Mouse (Mus musculus): ENCODE results near the gene Gm21954. TPM values are rescaled to one million over a fixed set of nuclear protein-coding genes. Genes with fewer than 3 reads are reported as not detected.
A peak's percentile ranks its signal among the peaks of the same experiment; 100 is the strongest.

The Gm21954 gene
- polyA plus RNA-seq, 1 experiment from 2014 or later, result not detected

DNA sequence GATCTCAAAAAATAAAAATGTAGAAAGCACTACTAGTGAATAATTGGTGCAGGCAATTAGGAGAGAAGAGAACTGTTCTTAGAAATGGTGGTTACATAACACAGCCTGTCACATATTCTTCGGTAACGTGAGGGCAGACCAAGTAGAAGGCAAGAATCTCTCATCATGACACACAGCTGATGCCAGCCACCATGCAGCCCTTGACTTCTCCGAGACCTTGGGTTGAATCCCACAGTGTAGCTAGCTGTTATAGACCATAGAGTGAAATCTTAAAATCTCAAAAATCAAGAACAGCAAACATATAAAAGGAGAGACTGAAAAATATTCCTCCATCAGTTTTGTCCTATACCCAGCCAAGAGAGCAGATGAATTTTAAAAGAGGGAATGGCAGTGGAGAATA is 40.8 kb downstream of the Gm21954 start:
- Histone ChIP-seq H3K4me1 (ENCODE audit: insufficient read depth, low read length) (no peaks in the 10 kb centered on the region; the same call in 1 of the 2 replicates), H3K9ac (replicated peaks; ENCODE audit: low read length) (no peak overlapping the region), H3K4me2 (replicated peaks; ENCODE audit: low read depth, low read length) (no peak overlapping the region), H3K36me3 (ENCODE audit: insufficient read depth, low read length) (no peaks in the 10 kb centered on the region), H3K4me3 (ENCODE audit: low read length) (no peak overlapping the region), H3K27ac (ENCODE audit: low read length) (no peak overlapping the region), H3K27me3 (ENCODE audit: insufficient read depth, low read length) (no peaks in the 10 kb centered on the region), H3K9me3 (ENCODE audit: low read length) (no peaks in the 10 kb centered on the region)
- ATAC-seq (ENCODE audit: low FRiP score, low TSS enrichment), result no peak
- 93% methylated on average over 3 of the region's 3 CpGs for WGBS

DNA sequence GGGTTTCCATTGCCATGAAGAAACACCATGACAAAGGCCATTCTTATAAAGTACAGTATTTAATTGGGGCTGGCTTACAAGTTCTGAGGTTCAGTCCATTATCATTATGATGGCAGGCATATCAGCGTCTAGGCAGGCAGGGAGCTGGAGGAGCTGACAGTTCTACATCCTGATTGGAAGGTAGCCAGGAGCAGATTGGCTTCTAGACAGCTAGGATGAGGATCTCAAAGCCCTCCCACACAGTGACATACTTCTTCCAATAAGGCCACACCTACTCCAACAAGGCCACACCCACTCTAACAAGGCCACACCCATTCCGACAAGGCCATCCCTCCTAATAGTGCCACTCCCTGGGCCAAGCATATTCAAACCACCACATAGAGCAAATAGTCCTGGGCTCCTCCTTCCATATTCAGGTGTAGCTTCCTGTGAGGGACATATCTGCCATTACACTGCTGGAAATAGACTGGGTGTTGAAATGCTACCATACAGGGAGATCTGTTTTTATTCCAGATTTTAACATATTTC is 41.9 kb downstream of the Gm21954 start:
- Histone ChIP-seq H3K9ac (replicated peaks; ENCODE audit: low read length) (no peak overlapping the region), H3K4me3 (ENCODE audit: low read length) (no peak overlapping the region), H3K36me3 (ENCODE audit: insufficient read depth, low read length) (no peaks in the 10 kb centered on the region), H3K4me2 (replicated peaks; ENCODE audit: low read depth, low read length) (no peak overlapping the region), H3K27me3 (ENCODE audit: insufficient read depth, low read length) (no peaks in the 10 kb centered on the region), H3K27ac (ENCODE audit: low read length) (no peak overlapping the region), H3K9me3 (ENCODE audit: low read length) (no peaks in the 10 kb centered on the region), H3K4me1 (ENCODE audit: insufficient read depth, low read length) (no peaks in the 10 kb centered on the region; the same call in 1 of the 2 replicates)
- 83% methylated on average over 2 of the region's 2 CpGs for WGBS
- ATAC-seq (ENCODE audit: low FRiP score, low TSS enrichment), result no peak

DNA sequence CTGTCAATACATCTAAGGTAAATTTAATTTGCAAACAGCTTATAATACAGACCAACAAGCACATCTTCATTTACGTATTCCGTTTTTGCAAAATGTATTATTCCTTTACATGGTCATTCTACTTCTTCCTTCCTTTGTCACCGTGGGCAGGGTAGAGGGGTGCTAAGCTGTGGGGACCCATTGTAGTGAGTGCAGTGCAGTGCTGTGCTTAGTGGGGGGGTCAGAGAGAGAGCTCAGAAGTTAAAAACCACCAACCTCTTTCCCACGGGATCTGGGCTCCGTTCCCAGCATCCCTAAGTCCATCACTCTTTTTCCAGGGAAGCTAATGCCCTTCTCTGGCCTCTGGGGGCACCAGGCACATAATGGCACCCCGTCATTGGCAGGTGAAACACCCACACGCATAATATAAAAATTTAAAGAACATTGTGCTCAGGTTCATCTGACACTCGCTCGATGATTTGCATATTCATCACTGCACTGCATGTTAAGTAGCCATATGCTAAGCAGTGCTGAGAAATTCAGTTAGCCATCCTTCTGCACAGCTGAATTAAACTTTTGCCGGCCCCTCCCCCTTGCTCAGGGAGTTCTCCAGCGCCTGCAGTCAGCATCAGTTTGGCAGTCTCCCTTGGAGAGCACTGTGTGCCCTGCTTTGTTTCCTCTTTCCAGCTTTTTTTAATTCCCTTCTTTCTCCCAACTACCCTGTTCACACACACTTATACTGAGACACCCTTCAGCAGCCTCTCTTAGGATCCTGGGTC is 48.2 kb downstream of the Gm21954 start:
- no peaks in the 10 kb centered on the region for H3K27me3 ChIP-seq (ENCODE audit: insufficient read depth, low read length)
- 0 out of 2 replicates have a peak overlapping the region, but pooled peaks have one; percentile 3 for H3K4me2 ChIP-seq (replicated peaks; ENCODE audit: low read depth, low read length)
- H3K4me1 ChIP-seq (ENCODE audit: insufficient read depth, low read length), result peaks cover 2% of the 10 kb centered on the region; the same call in 1 of the 2 replicates
- H3K4me3 ChIP-seq (ENCODE audit: low read length), result no peak overlapping the region
- H3K9ac ChIP-seq (replicated peaks; ENCODE audit: low read length), result no peak overlapping the region
- H3K36me3 ChIP-seq (ENCODE audit: insufficient read depth, low read length), result no peaks in the 10 kb centered on the region
- 31% methylated on average over 11 of the region's 11 CpGs for WGBS
- H3K9me3 ChIP-seq (ENCODE audit: low read length), result no peaks in the 10 kb centered on the region
- peak; percentile 27; the same call in 1 of the 2 replicates for ATAC-seq (ENCODE audit: low FRiP score, low TSS enrichment)
- H3K27ac ChIP-seq (ENCODE audit: low read length), result no peak overlapping the region

DNA sequence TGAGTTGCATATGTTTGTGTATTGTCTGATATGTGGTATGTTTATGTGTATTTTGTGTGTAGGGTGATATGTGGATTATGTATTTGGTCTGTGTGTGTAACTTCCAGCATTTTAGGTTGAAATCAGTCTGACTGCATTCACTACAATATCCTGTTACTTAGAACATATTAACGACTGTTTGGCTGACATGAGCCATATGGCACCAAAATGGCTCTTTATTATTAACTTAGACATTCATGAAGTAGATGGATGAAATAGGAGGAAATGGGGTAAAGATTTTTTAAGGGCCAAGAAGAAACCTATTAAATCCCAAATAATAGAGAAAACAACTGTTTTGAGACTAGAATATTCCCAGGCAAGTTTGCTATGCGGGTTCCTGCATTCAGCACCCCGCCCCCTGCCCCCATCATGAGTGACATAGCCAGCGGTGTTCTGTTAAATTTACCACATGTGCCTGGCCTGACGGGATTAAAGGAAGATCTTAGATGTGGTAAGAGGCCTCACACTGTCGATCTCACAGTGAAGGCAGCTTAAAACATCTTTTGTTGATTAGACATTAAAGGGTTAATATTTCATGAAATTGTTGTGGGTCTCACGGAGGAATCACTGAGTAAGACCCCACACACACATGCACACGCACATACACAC is 51.5 kb downstream of the Gm21954 start:
- Histone ChIP-seq H3K9me3 (ENCODE audit: low read length) (no peaks in the 10 kb centered on the region), H3K27me3 (ENCODE audit: insufficient read depth, low read length) (no peaks in the 10 kb centered on the region), H3K4me2 (replicated peaks; ENCODE audit: low read depth, low read length) (no peak overlapping the region), H3K9ac (replicated peaks; ENCODE audit: low read length) (no peak overlapping the region), H3K36me3 (ENCODE audit: insufficient read depth, low read length) (no peaks in the 10 kb centered on the region), H3K27ac (ENCODE audit: low read length) (0 out of 2 replicates have a peak overlapping the region, but pooled peaks have one; percentile 38), H3K4me3 (ENCODE audit: low read length) (no peak overlapping the region), H3K4me1 (ENCODE audit: insufficient read depth, low read length) (peaks cover 6% of the 10 kb centered on the region; the same call in 1 of the 2 replicates)
- WGBS, result 46% methylated on average over 8 of the region's 8 CpGs
- ATAC-seq (ENCODE audit: low FRiP score, low TSS enrichment), result no peak

DNA sequence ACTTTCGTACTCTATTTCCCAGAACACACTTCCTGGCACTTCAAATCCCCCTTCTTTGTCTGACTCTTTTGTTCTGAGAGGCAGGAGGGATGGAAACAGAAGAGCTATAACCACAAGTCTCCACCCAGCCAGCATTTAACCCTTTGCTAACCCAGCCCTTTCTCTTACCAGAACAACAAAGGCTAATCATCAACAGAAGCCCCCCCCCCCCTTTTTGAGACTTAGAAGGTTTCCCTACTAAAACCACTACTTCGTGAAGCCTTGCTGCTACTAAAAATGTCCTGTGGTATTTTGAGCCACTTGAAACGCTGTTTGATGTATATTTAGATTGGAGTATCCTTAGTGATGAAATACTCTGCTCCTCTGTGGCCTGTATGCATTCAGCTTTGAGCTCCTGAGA is 52.7 kb downstream of the Gm21954 start:
- H3K4me3 ChIP-seq (ENCODE audit: low read length), result no peak overlapping the region
- no peak overlapping the region for H3K27ac ChIP-seq (ENCODE audit: low read length)
- no peak overlapping the region for H3K4me2 ChIP-seq (replicated peaks; ENCODE audit: low read depth, low read length)
- H3K9me3 ChIP-seq (ENCODE audit: low read length), result no peaks in the 10 kb centered on the region
- no peak overlapping the region for H3K9ac ChIP-seq (replicated peaks; ENCODE audit: low read length)
- peaks cover 9% of the 10 kb centered on the region; the same call in 1 of the 2 replicates for H3K4me1 ChIP-seq (ENCODE audit: insufficient read depth, low read length)
- no peaks in the 10 kb centered on the region for H3K36me3 ChIP-seq (ENCODE audit: insufficient read depth, low read length)
- WGBS, result 35% methylated on average over 3 of the region's 3 CpGs
- ATAC-seq (ENCODE audit: low FRiP score, low TSS enrichment), result no peak
- no peaks in the 10 kb centered on the region for H3K27me3 ChIP-seq (ENCODE audit: insufficient read depth, low read length)

DNA sequence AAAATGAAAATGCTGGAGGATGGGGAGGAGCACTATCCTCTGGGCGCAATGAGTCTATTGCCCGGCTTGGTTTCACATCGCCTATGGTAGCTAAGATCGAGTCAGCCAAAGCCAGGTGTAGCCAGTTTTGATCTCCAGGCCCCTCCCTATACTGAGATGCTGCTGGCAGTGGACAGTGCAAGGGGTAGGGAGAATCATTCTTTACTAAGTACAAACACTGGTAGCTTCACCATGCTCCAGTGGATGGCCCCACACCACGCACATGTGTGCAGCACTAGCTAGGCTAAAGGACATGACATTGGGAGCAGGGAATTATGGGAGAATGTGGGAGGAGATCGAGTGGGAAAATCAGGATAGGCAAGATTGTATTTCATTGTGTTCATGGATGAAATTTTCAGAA is 53.2 kb downstream of the Gm21954 start:
- Histone ChIP-seq H3K4me3 (ENCODE audit: low read length) (no peak overlapping the region), H3K27me3 (ENCODE audit: insufficient read depth, low read length) (no peaks in the 10 kb centered on the region), H3K4me1 (ENCODE audit: insufficient read depth, low read length) (peaks cover 9% of the 10 kb centered on the region; the same call in 1 of the 2 replicates), H3K27ac (ENCODE audit: low read length) (no peak overlapping the region), H3K9ac (replicated peaks; ENCODE audit: low read length) (no peak overlapping the region), H3K4me2 (replicated peaks; ENCODE audit: low read depth, low read length) (no peak overlapping the region), H3K36me3 (ENCODE audit: insufficient read depth, low read length) (no peaks in the 10 kb centered on the region), H3K9me3 (ENCODE audit: low read length) (no peaks in the 10 kb centered on the region)
- WGBS, result 74% methylated on average over 6 of the region's 6 CpGs
- ATAC-seq (ENCODE audit: low FRiP score, low TSS enrichment), result peak; percentile 20; the same call in 1 of the 2 replicates

DNA sequence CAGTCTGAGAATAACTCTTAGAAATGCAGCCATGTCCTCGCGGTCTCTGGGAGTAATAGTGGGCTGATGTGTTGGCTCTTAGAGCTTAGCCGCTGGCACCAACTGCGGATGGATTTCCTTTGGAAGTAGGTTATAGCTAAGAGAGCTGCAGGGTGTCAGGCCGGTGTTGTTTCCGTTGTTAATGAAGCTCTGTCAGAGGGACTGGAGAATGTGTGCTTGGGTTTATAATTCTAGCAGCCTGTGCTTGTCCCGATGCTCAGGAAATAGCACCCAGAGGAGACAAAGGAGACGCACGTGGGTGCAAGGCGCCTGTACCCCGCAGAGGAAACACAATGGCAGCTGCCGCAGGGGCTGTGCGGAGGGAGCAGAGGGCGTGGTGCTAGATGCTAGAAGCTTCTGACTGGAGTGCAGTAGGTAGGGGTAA is 56.5 kb downstream of the Gm21954 start:
- peaks cover 9% of the 10 kb centered on the region; the same call in 1 of the 2 replicates for H3K4me1 ChIP-seq (ENCODE audit: insufficient read depth, low read length)
- H3K4me2 ChIP-seq (replicated peaks; ENCODE audit: low read depth, low read length), result peak overlapping the region; percentile 39
- peak overlapping the region; percentile 15; the same call in 1 of the 2 replicates for H3K4me3 ChIP-seq (ENCODE audit: low read length)
- 22% methylated on average over 14 of the region's 14 CpGs for WGBS
- H3K27ac ChIP-seq (ENCODE audit: low read length), result no peak overlapping the region
- H3K27me3 ChIP-seq (ENCODE audit: insufficient read depth, low read length), result no peaks in the 10 kb centered on the region
- H3K9ac ChIP-seq (replicated peaks; ENCODE audit: low read length), result peak overlapping the region; percentile 47
- H3K9me3 ChIP-seq (ENCODE audit: low read length), result peaks cover 3% of the 10 kb centered on the region; the same call in 1 of the 2 replicates
- H3K36me3 ChIP-seq (ENCODE audit: insufficient read depth, low read length), result no peaks in the 10 kb centered on the region
- no peak for ATAC-seq (ENCODE audit: low FRiP score, low TSS enrichment)

Other genes with a start within 250 kb of the Gm21954 start
- 25.6 and 30.0 TPM in 2 replicates for gene Dclk1, start 229.8 kb downstream of the Gm21954 start, polyA plus RNA-seq (2015; fragmentation: Nextera tagmentation; extraction: Ambion mirVana)

All from kidney, embryonic 16.5 days (tissue).